Comparison of ENCODE assay signal across 12 mouse cellular contexts in the genomic region with DNA sequence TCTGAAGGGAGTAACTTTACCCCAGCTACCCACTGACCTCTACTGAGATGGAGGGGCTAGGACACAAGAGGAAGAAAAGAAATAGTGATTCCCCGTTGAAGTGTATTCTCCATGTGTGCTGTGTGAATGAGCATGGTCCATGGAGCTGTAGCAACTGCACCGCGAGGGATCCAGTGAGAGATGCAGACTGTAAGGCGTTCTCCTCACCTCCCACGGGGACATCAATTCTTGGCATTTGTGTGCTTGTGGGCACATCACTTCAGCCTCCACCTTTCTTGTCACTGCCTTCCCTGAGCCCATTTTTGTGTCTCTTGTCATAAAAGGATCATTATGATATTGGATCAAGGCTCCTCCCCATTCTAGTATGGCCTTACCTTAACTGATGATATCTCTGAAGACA. TPM values are rescaled to one million over a fixed set of nuclear protein-coding genes. Genes with fewer than 3 reads are reported as not detected.
"Had no signal": no experiment of that assay in that cellular context is flagged by ENCODE, and none has a peak within 500 bp of the region (broad histone marks: within the 10 kb centered on the region; RNA-seq: fewer than 3 reads in every experiment).

No protein-coding gene starts in this region.

- DNase-seq: kidney, adult 2 months; kidney, postnatal 36 days; layer of hippocampus, postnatal 36 days; liver, embryonic 13.5 days; lung, adult 2 months; lung, postnatal 14 days; lung, postnatal 4 days; midbrain, embryonic 14.5 days; thymus, adult 18-20 months; thymus, postnatal 36 days had no signal

RNA-seq across cellular contexts. Expression of a gene that starts 34.9 kb away (rescaled TPM):
- total RNA-seq: megakaryocyte progenitor cell, adult 5-6 weeks; megakaryocyte-erythroid progenitor cell, adult 5-6 weeks had no signal
